Mouse (Mus musculus): ENCODE measurements around the gene Foxc2. TPM values are rescaled to one million over a fixed set of nuclear protein-coding genes. Genes with fewer than 3 reads are reported as not detected.

Foxc2 gene
- polyA plus RNA-seq, 1 experiment = not detected

DNA sequence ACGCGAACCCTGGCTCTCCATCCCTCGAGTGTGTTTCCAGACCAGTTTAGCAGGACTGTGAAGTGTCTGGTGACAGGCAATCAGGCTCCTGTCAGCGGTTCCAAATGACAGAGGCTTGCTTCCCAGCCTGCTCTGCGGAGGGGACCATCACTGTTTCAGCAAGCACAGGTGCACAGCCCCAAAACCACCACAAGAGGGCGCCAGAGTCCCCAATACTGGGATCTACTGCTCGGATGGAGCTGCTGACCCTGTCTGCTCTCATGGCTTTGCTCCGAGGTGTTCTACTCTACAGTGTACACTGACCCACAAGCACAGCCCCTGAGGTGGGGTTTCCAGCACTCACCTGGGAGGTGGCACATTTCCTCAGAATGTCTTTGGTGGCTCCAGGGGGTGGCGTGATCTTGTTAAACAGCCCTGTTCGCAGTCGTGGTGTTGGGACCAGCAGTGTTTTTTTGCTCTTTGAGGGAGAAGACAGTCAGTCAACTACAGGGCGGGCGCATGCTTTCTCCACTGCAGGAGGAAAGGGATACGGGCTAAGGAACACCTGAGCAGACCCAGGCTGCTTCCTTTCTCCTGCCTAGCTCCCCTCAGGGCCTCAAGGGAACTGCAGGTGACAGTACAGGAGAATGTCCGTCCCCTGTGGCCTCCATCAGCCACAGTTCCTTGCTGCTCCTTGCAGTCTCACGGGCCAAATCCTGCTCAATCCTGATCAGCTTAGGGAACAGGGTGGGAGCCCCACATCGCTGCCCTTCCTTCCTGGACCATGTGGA lies 11.7 kb upstream of the Foxc2 start:
- TF ChIP-seq GATA1 (IDR thresholded peaks at IDR 0.05; ENCODE audit: low read length) = no peak

GRCm38 (mm10) chr8:121107668-121108656 lies 8.0 kb upstream of the Foxc2 start, which contains the start of gene Mthfsd:
Gene Mthfsd (minus strand): TSS chr8:121108392.
- TF ChIP-seq GATA1 (IDR thresholded peaks at IDR 0.05; ENCODE audit: low read length) = no peak

DNA sequence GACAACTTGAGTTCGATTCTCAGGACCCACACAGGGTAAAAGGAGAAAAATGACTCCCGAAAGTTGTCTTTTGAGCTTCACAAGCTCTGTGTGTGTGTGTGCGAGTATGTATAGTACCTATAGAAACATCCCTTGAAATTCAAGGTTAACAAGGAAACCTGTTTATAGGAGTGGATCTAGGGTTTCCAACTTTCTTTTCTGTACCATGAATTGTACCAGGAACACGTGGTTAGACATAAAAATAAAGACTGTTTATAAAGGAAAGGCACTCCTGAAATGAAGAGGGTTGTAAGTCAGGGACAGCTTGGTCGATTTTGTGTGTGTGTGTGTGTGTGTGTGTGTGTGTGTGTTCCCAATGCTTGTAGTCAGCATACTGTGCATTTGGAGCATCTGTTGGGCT lies 7.3 kb upstream of the Foxc2 start:
- TF ChIP-seq GATA1 (IDR thresholded peaks at IDR 0.05; ENCODE audit: low read length) = no peak

DNA sequence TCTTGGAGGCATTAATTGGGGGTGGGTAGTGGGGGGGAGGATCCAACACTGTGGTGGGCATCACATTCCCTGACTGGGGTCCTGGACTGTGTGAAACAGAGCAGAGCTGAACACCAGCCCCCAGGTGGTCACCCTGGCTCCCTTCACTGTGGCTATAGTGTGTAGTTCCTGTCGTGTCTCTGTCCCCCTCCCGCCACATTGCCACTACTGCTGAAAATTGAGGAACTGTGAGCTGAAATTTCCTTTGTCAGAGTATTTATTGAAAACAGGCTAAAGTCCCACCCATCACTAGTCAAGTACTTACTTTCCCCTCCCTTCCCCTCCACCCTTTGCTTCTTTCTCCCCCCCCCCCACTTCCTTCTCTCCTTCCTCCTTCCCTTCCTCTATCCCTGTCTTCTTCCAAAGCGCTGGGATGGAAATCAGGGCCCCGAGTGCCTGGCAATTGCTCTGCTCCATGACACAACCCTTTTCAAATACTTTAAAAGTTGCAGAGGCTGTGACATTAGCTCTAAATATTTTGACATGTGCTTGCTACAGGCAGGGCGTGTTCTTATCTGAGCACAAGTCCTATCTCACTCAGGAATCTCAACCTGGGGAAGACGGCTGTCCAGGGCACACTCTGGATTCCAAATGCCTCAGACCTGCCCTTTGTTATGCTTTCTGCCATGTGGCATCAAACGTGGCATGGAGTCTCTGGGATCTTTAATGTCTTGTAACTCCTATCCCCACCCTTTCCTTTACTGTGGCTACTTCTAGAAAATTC lies 4.6 kb upstream of the Foxc2 start:
- TF ChIP-seq GATA1 (IDR thresholded peaks at IDR 0.05; ENCODE audit: low read length) = no peak

GRCm38 (mm10) chr8:121113261-121113660 lies 2.7 kb upstream of the Foxc2 start:
- TF ChIP-seq GATA1 (IDR thresholded peaks at IDR 0.05; ENCODE audit: low read length) = no peak

DNA sequence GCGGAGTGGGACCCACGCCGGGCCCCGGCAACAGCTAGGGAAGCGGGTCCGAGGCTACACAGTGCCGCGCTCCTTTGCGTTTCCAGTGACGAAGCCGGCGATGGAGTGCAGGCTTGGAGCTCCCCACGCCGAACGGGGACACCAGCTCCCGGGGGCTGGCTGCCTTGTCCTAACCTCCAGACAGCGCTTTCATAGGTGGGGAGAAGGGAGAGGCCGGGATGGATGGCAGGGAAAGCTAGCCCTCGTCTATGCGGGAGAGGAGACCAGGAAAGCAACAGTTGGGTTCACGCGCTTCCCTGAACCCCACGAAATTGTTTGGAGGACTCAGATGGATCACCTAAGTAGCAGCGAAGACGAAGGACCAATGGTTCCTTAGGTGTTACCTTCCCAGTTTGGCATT lies 835 bp upstream of the Foxc2 start:
- no peak for TF ChIP-seq GATA1 (IDR thresholded peaks at IDR 0.05; ENCODE audit: low read length)

DNA sequence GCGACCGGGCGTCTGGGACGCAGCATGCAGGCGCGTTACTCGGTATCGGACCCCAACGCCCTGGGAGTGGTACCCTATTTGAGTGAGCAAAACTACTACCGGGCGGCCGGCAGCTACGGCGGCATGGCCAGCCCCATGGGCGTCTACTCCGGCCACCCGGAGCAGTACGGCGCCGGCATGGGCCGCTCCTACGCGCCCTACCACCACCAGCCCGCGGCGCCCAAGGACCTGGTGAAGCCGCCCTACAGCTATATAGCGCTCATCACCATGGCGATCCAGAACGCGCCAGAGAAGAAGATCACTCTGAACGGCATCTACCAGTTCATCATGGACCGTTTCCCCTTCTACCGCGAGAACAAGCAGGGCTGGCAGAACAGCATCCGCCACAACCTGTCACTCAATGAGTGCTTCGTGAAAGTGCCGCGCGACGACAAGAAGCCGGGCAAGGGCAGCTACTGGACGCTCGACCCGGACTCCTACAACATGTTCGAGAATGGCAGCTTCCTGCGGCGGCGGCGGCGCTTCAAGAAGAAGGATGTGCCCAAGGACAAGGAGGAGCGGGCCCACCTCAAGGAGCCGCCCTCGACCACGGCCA lies 717 bp downstream of the Foxc2 start:
- no peak for TF ChIP-seq GATA1 (IDR thresholded peaks at IDR 0.05; ENCODE audit: low read length)

GRCm38 (mm10) chr8:121117186-121117651 lies 1.2 kb downstream of the Foxc2 start:
- TF ChIP-seq GATA1 (IDR thresholded peaks at IDR 0.05; ENCODE audit: low read length) = no peak

DNA sequence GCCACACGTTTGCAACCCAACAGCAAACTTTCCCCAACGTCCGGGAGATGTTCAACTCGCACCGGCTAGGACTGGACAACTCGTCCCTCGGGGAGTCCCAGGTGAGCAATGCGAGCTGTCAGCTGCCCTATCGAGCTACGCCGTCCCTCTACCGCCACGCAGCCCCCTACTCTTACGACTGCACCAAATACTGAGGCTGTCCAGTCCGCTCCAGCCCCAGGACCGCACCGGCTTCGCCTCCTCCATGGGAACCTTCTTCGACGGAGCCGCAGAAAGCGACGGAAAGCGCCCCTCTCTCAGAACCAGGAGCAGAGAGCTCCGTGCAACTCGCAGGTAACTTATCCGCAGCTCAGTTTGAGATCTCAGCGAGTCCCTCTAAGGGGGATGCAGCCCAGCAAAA lies 1.9 kb downstream of the Foxc2 start:
- TF ChIP-seq GATA1 (IDR thresholded peaks at IDR 0.05; ENCODE audit: low read length) = no peak

DNA sequence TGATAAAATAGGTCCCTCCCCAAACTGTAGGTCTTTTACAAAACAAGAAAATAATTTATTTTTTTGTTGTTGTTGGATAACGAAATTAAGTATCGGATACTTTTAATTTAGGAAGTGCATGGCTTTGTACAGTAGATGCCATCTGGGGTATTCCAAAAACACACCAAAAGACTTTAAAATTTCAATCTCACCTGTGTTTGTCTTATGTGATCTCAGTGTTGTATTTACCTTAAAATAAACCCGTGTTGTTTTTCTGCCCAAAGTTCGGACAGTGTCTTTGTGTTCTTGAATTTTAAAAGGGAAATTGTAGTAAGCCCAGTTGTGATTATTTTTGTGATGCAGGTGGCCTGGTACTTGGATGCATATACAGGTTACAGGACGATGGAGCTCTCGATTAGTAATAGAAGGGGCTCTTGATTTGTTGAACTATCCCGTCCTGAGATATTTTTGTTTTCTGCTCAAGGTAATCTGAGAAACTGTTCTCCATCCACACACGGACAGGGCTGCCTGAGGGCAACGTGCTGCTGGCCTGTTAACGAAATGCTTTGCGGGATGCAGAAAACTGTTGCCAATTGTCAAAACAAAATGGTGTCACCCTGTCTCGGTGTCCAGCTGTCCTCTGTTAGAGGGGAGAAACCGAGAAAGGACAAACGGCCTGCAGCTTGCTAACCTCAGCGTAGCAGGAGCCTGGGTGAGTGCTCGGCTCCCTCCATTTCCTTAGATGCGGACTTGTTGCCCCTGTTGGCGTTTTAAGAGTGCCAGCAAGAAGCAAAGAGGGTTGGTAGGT lies 2.9 kb downstream of the Foxc2 start:
- TF ChIP-seq GATA1 (IDR thresholded peaks at IDR 0.05; ENCODE audit: low read length) = no peak

DNA sequence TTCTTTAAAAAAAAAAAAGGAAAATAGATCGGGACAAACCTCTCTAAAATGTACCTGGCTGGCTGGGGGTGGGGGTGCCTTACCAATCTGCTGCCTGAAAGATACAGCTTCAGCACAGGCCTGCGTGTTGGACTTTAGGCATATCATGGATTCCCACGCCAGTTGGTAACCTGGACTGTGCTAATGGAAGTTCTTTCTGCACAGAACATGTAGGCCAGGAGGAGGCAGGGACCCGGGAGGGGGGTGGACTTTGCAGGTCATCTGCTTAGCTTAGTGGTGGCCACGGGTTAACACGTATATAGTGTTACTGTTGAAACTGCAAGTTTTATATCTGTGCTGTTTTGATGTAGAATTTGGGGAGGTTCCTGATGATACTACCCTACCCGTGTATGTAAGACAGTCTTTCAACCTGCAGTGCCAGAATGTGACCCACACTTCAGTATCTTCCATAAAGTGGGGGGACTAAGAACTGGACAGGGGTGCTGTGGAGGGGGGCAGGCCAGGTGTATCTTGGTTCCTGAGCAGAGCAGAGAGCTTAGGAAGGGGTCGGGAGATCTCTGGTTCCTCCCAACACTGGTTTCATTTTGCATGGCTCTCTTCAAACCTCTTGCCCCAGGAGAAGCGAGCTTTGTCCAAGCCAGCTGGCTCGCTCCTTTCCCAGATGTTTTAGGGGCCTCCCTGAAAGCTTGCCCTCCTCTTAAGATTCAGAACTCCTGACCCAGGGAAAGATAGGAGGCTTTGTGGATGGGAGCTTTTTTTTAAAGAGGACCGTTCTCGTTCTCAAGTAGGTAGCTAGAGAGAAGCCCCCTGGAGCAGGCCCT lies 3.9 kb downstream of the Foxc2 start:
- TF ChIP-seq GATA1 (IDR thresholded peaks at IDR 0.05; ENCODE audit: low read length) = no peak

DNA sequence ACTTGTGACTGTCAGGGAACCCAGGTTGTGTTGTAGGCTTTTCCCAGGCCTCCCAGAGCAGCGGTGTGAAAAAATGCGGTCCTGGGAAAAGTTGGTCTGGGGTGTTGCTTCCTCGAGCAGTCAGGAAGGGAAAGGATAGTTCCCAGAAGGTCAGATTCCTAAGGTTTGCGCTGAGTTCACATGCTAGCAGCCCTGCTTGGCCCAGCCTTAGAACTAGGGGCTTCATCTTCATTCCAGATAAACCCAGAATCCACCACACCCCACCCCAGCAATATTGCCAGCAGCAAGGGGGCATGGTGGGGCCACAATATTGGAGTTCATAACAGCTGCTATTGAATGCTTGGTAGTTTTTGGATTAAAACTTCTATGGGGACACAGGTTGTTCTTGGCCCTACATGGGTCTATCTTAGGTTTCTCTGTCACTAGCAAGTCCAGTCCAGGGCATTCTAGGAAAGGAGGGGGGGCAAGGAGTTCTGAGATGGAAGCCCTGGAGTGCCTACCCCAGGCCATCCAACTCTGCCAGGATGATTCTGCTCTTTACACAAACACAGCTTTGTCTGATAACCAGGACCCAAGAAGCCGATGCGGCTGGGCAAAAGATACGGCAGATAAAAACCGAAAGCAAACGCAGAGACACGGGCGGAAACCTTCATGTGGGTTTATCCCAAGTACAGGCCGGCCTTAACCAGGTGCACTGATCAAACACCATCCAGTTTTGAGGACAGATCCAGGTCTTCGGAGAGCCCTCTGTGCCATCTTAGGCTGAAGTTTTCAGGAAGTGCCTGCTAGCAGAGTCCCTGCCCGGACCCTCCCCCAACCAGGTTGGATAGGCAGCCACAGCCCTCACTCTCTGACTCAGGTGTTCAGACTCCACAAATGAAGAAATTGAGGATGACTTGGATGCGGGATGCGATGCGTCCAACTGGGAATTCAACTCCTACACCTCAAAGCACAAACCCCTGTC lies 4.8 kb downstream of the Foxc2 start:
- TF ChIP-seq GATA1 (IDR thresholded peaks at IDR 0.05; ENCODE audit: low read length) = no peak

Data from G1E-ER4 (cell line).